ENCODE assay signal across 23 mouse cellular contexts in the genomic region with DNA sequence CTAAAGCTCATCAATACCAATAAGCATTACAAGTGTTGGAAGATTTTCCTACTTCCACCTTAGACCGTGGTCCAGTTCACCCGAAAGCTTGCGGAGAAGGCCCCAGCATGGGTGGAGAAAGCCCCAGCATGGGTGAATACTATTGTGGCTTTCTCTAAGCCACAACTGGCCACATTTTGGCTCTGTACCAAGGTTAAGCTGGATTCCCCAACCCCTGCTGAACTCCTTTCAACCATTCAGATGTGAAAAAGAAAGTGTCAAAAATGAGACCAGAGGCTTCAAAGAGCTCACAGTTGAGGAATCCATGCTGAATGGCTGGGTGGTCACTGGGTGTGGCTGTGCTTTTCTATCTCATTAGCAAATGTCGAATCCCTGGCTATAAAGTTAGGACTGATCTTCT. TPM values are rescaled to one million over a fixed set of nuclear protein-coding genes. Genes with fewer than 3 reads are reported as not detected.
"Had no signal": no experiment of that assay in that cellular context is flagged by ENCODE, and none has a peak within 500 bp of the region (broad histone marks: within the 10 kb centered on the region; RNA-seq: fewer than 3 reads in every experiment).

No protein-coding gene starts in this region.

- DNase-seq: kidney, postnatal 14 days; layer of hippocampus, postnatal 36 days; lung, embryonic 14.5 days; lung, postnatal 10 days; lung, postnatal 4 days; retina, postnatal 1 day; thymus, postnatal 36 days had no signal

- ATAC-seq: liver, embryonic 12.5 days; midbrain, embryonic 15.5 days had no signal

- H3K27me3 ChIP-seq: kidney, embryonic 15.5 days; limb, embryonic 15.5 days; liver, embryonic 12.5 days; midbrain, embryonic 15.5 days; neural tube, embryonic 12.5 days had no signal

RNA-seq across cellular contexts. Expression of a gene that starts 2.9 kb away (rescaled TPM):
- total RNA-seq: layer of hippocampus, postnatal 36 days; left cerebral cortex, adult 8-10 months; left cerebral cortex, postnatal 25 days; megakaryocyte, adult 5-6 weeks had no signal
- polyA plus RNA-seq: kidney, embryonic 15.5 days; large intestine, adult 2 months; limb, embryonic 11.5 days; limb, embryonic 15.5 days; liver, embryonic 12.5 days; liver, embryonic 16.5 days; lung, embryonic 14.5 days; midbrain, embryonic 10.5 days; midbrain, embryonic 15.5 days; neural tube, embryonic 12.5 days; stomach, embryonic 16.5 days; thymus, postnatal 0 days had no signal

RNA-seq across cellular contexts. Expression of a gene that starts 29.8 kb away (rescaled TPM):
- total RNA-seq: layer of hippocampus, postnatal 36 days; left cerebral cortex, adult 8-10 months; left cerebral cortex, postnatal 25 days; megakaryocyte, adult 5-6 weeks; monocyte, adult 5-6 weeks; neutrophil, adult 5-6 weeks had no signal
- polyA plus RNA-seq: kidney, embryonic 15.5 days; liver, embryonic 12.5 days; liver, embryonic 16.5 days; thymus, postnatal 0 days had no signal
